Mouse (Mus musculus) layer of hippocampus, adult 9-11 months (tissue): Measurements from ENCODE around the gene Acot1.
"Not testable (repeated sequence)": the region's sequence is repeated elsewhere in the genome, so short reads cannot be mapped to it uniquely, and the experiment has no call there.

Source experiments
- DNase-seq: peaks from one replicate; pipeline ENCODE4 v3.0.0; 2022

Acot1 gene

DNA sequence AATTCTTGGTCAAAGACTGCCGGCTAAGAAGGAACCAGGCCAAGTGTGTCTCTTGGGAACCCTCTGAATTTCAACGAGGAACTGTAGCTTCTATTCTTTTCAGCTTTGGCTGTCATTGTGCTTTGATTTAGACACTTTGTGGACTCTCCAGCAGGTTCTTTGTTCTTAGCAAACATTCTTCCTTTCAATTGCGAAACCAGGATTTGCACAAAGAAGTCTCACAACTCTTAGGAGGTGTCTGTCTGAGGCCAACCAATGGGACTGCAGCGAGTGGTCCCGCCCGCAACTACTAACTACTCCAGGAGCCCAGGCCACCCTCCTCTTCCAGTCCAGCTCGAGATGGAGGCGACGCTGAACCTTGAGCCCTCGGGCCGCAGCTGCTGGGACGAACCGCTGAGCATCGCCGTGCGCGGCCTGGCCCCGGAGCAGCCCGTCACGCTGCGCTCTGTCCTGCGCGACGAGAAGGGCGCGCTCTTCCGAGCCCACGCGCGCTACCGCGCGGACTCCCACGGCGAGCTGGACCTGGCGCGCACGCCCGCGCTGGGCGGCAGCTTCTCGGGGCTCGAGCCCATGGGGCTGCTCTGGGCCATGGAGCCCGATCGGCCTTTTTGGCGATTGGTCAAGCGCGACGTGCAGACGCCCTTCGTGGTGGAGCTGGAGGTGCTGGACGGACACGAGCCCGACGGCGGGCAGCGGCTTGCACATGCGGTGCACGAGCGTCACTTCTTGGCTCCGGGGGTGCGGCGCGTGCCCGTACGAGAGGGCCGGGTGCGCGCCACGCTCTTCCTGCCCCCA is at the start of gene Acot1:
Gene Acot1, plus strand, starts transcription at position 320 of the 795 bp plus-strand sequence.
- DNase-seq: peak; percentile 81

- no peak for DNase-seq
Measured at GRCm38 (mm10) chr12:83965235-83965634, 44.1 kb upstream of the Acot1 start.

- peak; percentile 39 for DNase-seq
Measured at GRCm38 (mm10) chr12:83972117-83972516, 37.2 kb upstream of the Acot1 start.

DNA sequence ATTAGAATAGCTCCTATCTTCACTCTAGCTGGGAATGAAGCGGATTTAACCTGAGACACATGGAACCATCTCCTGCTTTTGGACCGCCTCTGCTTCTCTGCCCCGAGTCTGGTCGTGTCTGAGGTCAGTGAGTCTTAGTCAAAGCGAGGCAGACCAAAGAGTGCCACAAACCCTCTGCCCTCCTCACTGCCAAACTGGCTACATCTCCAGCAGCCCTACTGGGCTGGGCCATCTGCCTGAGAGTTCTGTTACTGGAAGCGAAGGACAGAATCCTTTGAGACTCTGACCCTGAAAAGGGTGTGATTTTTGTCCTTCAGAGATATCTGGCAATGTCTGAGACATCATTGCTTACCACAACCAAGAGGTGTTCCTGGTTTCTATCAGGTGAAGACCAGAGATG is 30.4 kb upstream of the Acot1 start:
- DNase-seq: no peak

DNA sequence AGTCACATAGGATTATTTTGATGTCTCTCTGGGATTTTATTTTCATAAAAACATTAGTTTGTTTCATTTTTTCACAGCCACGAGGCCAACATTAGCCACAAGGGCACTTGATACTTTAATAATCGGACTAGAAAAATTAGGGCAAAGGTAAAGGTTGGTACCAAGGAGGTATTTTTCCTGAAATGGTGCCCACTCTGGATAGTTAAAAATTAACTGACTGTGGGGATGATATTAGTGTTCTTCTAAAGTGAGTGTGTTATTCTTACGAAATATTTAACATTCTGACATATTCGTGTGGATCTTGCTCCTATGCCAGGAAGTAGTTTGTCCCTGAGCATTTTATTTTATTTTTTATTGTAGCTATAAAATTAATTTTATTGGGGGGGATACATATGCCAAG is 27.7 kb upstream of the Acot1 start:
- DNase-seq: no peak

GRCm38 (mm10) chr12:83984752-83985151 is 24.5 kb upstream of the Acot1 start, which contains the start of gene Heatr4:
TSS of gene Heatr4 (minus strand) at chr12:83984852.
- no peak for DNase-seq

DNA sequence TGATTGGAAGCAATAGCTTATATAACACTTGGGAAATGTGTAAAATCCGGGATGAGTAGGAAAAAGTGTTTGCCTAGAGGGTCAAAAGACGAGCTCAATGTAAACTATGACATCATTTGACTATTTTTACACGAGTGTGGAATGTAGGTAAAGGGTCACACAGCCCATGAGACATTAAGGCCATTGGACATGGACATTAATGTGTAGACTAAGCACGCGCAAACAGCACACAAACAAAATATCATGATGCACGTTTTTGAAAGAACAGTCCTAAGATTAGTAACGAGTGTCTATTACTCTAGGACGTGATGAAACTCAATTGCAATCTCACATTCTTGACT is 22.1 kb upstream of the Acot1 start:
- DNase-seq: no peak

DNA sequence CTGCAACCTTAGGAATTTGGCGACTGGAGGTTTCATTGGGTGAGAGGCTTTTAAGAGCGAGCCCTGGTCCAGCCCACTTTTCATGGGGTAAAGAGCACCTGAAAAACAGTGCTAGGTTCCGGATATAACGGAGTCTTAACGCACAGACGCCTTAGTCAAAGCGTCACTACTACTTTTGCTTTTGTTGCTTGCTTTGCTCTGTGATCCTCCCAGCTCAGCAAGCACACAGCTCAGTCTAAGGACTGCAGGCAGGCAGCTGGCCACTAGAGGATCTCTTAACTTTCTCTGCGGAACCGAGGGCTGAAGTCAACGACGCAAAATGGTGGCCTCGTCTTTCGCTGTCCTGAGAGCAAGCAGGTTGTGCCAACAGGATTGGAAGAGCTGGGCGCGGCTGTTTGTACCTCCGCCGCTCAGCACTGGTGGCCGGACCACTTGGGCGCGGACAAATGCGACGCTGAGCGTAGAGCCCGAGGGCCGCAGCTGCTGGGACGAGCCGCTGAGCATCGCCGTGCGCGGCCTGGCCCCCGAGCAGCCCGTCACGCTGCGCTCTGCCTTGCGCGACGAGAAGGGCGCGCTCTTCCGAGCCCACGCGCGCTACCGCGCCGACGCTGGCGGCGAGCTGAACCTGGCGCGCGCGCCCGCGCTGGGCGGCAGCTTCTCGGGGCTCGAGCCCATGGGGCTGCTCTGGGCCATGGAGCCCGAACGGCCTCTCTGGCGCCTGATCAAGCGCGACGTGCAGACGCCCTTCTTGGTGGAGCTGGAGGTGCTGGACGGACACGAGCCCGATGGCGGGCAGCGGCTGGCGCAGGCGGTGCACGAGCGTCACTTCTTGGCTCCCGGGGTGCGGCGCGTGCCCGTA is 21.5 kb upstream of the Acot1 start, which contains the start of gene Acot2:
Gene Acot2, plus strand, starts transcription at position 279 of the 859 bp plus-strand sequence.
- DNase-seq: peak; percentile 84

DNA sequence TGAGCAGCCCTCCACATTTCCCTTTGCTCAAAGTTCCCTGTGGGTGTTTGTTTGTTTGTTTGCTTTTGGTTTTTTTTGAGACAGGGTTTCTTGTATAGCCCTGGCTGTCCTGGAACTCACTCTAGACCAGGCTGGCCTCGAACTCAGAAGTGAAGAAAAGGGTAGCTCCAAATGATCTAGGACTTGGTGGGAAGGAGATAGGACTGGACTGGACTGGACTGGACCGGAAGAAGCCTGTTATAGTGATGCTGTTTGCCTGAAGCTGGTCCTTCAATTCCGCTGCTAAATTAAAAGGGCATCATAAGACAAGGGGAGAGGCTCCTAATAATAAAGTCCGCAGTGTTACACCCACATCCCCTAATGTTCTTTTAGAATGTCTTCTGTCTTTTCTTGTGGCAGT is 20.8 kb upstream of the Acot1 start:
- no peak for DNase-seq

GRCm38 (mm10) chr12:83989378-83989777 is 19.9 kb upstream of the Acot1 start:
- DNase-seq: no peak

DNA sequence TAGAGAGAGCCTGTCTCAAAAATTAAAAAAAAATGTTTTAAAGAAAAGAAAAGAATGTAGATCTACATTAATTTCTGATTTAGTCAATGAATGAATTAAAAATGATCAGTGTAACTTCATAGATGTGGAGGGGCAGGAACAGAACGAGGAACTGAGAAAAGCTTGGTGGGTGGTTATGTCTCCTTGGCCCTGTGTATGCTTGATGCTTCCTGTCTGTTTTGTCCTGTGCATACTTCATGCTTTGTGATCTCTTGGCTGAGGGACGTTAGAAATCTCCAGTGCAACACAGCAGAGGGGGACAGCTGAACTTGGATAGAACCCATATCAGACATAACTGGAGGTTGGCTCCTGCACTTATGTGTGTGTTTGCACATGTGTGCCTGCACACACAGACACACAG is 12.1 kb upstream of the Acot1 start:
- DNase-seq: no peak

- DNase-seq: peak; percentile 37
Measured at GRCm38 (mm10) chr12:83998341-83999107, 10.8 kb upstream of the Acot1 start.

- DNase-seq: not testable (repeated sequence)
Measured at GRCm38 (mm10) chr12:83999237-83999636, 10.1 kb upstream of the Acot1 start.

DNA sequence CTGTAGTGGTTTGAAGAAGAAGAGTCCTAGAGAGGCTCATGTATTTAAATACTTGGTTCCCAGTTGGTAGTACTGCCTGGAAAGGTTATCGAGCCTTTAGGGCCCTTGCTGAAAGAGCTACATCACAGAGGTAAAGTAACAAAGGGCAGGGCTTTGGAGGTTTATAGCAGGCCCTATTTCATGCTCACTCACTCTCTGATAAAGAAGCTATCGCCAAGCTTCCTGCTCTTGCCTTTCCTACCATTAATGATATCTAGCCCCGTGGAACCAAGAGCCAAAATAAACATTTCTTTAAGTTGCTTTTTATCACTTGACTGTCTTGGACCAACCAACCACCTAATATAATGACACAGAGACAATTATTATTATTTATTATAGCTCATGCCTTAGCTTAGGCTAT is 8.9 kb upstream of the Acot1 start:
- no peak for DNase-seq

- DNase-seq: no peak
Measured at GRCm38 (mm10) chr12:84003866-84004265, 5.4 kb upstream of the Acot1 start.

GRCm38 (mm10) chr12:84008251-84008650 is 1.0 kb upstream of the Acot1 start:
- DNase-seq: no peak

- no peak for DNase-seq
Measured at GRCm38 (mm10) chr12:84008729-84009128, 561 bp upstream of the Acot1 start.

DNA sequence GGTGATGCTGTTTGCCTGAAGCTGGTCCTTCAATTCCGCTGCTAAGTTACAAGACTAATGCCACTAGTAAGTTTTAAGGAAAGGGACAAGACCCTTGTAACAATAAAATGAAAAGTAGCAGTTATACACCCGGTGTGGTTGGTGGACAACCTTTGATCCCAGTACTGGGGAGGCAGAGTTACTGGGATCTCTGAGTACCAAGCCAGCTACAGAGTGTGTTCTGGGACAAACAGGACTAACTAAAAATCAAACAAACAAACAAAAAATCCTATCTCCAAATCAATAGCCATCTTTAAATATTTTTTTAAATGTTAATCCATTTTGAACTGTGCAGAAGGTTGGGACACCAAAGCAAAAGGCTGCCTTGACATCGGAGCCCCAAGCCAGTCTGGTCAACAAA is 911 bp downstream of the Acot1 start:
- DNase-seq: no peak

DNA sequence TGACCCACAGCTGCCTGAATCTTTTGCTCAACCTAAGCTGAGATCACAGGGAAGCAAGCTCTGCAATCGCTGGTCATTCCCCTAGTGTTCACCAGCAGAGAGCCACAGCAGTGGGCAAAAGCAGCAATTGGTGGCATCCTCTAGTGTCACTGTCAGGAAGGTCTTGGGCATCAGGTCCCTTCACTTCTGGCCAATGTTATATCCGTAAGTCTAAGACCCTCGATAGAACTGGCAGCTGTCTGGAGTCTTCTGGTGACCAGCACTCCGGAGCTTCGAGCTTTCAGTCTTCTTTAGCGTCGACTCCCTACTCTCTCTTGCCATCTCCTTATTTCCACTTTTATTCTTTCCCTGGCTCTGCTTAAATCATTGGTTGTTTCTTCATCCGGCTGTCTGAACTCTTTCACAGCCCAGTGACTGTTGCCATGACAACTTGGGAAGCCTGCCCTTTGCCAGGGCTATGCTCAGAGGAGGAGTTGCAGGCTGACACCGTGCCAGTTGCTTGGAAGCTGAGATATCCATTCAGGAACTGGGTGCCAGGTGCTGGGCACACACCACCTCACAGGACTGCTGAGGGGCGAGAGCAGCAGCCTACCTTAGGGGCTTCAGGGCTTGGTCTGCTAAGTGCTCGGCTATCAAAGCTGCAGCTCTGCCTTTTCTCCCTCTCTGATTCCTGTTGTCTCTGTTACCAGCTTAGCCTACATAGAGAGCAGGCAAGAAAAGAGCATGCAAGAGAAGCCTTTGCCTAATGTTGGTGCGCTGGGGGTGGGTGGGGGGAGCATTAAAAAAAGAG is 2.2 kb downstream of the Acot1 start:
- peak; percentile 82 for DNase-seq

DNA sequence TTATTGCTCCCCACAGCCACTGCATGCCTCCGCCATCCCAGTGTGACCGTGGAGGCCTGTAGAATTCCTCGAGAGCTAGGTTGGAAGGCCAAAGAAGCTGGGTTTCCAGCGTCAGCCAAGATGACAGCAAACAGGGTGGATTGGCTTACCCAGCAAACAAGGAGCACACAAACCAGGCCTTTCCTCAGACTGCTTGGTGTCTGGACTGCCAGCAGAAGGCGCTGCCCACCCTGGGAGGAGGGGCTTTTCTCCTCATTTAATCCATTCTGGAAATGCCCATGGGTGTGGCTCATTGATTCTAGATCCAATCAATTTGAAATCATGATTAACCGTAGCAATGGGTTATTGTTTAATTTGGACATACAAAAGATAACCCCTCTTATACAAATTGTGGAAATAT is 3.8 kb downstream of the Acot1 start:
- no peak for DNase-seq

DNA sequence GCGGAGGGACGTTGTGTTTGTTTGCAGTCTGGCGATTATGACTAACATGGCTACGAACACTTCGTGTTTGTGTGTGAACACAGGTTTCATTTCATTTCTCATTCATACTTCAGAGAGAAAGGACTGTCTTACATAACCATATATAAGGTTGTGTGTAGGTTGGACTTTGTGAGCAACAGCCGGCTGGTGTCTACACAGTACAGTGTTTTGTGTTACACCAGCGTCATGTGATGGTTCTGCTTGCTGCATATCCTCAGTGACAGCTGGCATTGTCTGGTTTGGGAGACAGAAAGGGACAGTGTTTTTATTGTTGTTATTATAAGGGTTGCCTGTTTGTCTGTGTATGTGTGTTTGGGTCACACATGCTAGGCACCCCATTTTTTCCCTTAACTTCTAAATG is 4.4 kb downstream of the Acot1 start:
- DNase-seq: peak; percentile 50

- DNase-seq: peak; percentile 33
Measured at GRCm38 (mm10) chr12:84020528-84020927, 11.2 kb downstream of the Acot1 start.
